Mouse (Mus musculus) T-cell, adult 2 months (primary cell): ENCODE data around the gene Apopt1.

Experiments
- DNase-seq: peaks from one replicate; pipeline ENCODE4 v3.0.0; 2022; ENCODE audit warnings: low spot score

Gene Apopt1

GRCm38 (mm10) chr12:111713004-111713651 lies at the start of gene Apopt1, which contains the start of gene Bag5:
Apopt1 (plus strand) TSS chr12:111713261.
Bag5 (minus strand) TSS chr12:111713257.
- DNase-seq = peak; percentile 94

GRCm38 (mm10) chr12:111664144-111664634 lies 48.9 kb upstream of the Apopt1 start:
- no peak for DNase-seq

- DNase-seq = no peak
Observed at GRCm38 (mm10) chr12:111665041-111665880, 47.8 kb upstream of the Apopt1 start.

- DNase-seq = no peak
Observed at GRCm38 (mm10) chr12:111666380-111666779, 46.7 kb upstream of the Apopt1 start.

- no peak for DNase-seq
Observed at GRCm38 (mm10) chr12:111667421-111667820, 45.6 kb upstream of the Apopt1 start.

- peak; percentile 89 for DNase-seq
Observed at GRCm38 (mm10) chr12:111668457-111668912, 44.6 kb upstream of the Apopt1 start.

GRCm38 (mm10) chr12:111669000-111669788 lies 43.9 kb upstream of the Apopt1 start:
- no peak for DNase-seq

GRCm38 (mm10) chr12:111669961-111670360 lies 43.1 kb upstream of the Apopt1 start:
- no peak for DNase-seq

- no peak for DNase-seq
Observed at GRCm38 (mm10) chr12:111670371-111670971, 42.6 kb upstream of the Apopt1 start.

- DNase-seq = peak; percentile 20
Observed at GRCm38 (mm10) chr12:111670976-111671375, 42.1 kb upstream of the Apopt1 start.

GRCm38 (mm10) chr12:111671431-111671902 lies 41.6 kb upstream of the Apopt1 start:
- peak; percentile 69 for DNase-seq

- peak; percentile 26 for DNase-seq
Observed at GRCm38 (mm10) chr12:111672176-111672575, 40.9 kb upstream of the Apopt1 start, which contains the start of gene Ckb. Ckb (minus strand) TSS chr12:111672338.

GRCm38 (mm10) chr12:111672581-111672980 lies 40.5 kb upstream of the Apopt1 start:
- no peak for DNase-seq

- DNase-seq = no peak
Observed at GRCm38 (mm10) chr12:111674850-111675486, 38.1 kb upstream of the Apopt1 start.

GRCm38 (mm10) chr12:111675797-111676580 lies 37.1 kb upstream of the Apopt1 start:
- no peak for DNase-seq

GRCm38 (mm10) chr12:111677421-111677820 lies 35.6 kb upstream of the Apopt1 start:
- no peak for DNase-seq

GRCm38 (mm10) chr12:111677882-111678669 lies 35.0 kb upstream of the Apopt1 start, which contains the start of gene Trmt61a:
Trmt61a (plus strand) TSS chr12:111678105.
- peak; percentile 85 for DNase-seq

- no peak for DNase-seq
Observed at GRCm38 (mm10) chr12:111678670-111678933, 34.5 kb upstream of the Apopt1 start.

GRCm38 (mm10) chr12:111678997-111679396 lies 34.1 kb upstream of the Apopt1 start:
- no peak for DNase-seq
